Mouse (Mus musculus) embryonic stem cell, embryonic (primary cell): ENCODE measurements at regions not wholly inside any gene's neighbourhood (a gene's known extent, or its start where the extent isn't known, plus 50 kb on each side); places are given as distances from the start of the nearest gene placed in this dataset.

Experiments used
- CTCF ChIA-PET, 4 experiments: fragments of 300-600 bp in 2 of 4; fragments of 350-600 bp in 2 of 4; sonication (Branson Sonifier 250); formaldehyde crosslinking; loops; one replicate each; lab custom pipeline; 2022; ENCODE audit warnings: inconsistent platforms in 2 of 4; lab: Charles Lee
- POLR2A ChIA-PET, 4 experiments: fragments of 300-600 bp in 2 of 4; fragments of 350-600 bp in 2 of 4; sonication (Branson Sonifier 250); formaldehyde crosslinking; loops; one replicate each; lab custom pipeline; 2022; ENCODE audit warnings: antibody characterized with exemption in 4 of 4, inconsistent platforms in 1 of 4; lab: Charles Lee

DNA sequence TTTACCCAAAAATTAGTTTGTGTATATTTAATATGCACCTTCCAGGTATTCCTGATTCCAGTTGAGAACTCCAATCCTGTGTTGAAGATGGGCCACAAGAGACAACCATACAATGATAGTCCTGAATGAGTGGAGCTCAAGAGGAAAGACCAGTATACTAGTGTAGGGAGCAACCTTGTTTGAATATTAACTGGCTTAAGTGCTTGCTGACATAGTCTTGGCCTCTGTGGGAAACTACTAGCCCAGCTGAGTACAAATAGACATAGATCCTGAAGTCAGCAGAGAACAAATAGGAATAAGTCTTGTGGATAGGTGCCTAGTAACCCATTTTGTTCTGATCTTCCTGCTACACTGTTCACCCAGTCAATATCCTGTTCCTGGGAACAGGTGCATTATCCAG lies 91.2 kb downstream of the Cldn34b1 start:
- ChIA-PET CTCF (no interaction called here), POLR2A (no interaction called here)

DNA sequence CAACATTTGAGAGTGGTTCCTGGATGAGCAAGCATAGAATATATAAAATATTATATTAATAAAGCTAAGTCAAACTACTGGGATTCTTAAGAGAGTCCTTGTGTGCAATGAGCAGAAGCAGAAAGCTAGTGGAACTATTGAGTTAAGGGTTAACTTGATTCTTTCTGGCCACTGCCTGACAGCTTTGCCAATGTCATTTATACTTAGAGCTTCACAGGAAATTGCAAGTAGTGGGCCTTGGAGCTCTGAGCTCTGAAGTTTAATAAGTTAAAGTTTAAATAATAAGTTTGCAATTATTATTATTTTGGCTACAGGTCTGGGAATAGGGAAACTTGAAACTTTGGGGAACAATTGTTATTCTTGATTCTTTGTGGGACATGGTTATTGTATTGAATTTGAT lies 92.2 kb downstream of the Cldn34b1 start:
- CTCF ChIA-PET = interaction anchor here in 1 of 4 experiments (0.5 kb wide), 1 partner anchor 27 kb away, joined by 3 read pairs; no protein-coding TSS in a partner anchor
- POLR2A ChIA-PET = no interaction called here
